Mouse (Mus musculus) layer of hippocampus, adult 18-20 months (tissue): ENCODE results near the gene Atxn7l3b. TPM values are rescaled to one million over a fixed set of nuclear protein-coding genes. Genes with fewer than 3 reads are reported as not detected.
A peak's percentile ranks its signal among the peaks of the same experiment; 100 is the strongest.
"Not testable (repeated sequence)": the region's sequence is repeated elsewhere in the genome, so short reads cannot be mapped to it uniquely, and the experiment has no call there.

Source experiments
- DNase-seq, 2 experiments: peaks; one replicate each; pipeline ENCODE4 v3.0.0; 2022; ENCODE audit warnings: low spot score in 2 of 2
- long read RNA-seq: library from polyadenylated mRNA; stranded (forward); transcript quantifications from one replicate; pipeline ENCODE4 v2.0.0, GENCODE M21; 2021
- total RNA-seq, 2 experiments: library from RNA; stranded (reverse); gene quantifications; 2 replicates each; pipeline ENCODE4 v1.2.3; 2021

The Atxn7l3b gene
- total RNA-seq = 100 to 1,000 TPM; 161 to 164 TPM
- long read RNA-seq, transcript Atxn7l3b-201 (1 exons, 3,566 nt) = major isoform, 262 of 262 reads
- long read RNA-seq, partial matches to known transcripts = 0 of 262 reads
- long read RNA-seq, other reads (novel, unspliced or antisense) = 0 of 262 reads

DNA sequence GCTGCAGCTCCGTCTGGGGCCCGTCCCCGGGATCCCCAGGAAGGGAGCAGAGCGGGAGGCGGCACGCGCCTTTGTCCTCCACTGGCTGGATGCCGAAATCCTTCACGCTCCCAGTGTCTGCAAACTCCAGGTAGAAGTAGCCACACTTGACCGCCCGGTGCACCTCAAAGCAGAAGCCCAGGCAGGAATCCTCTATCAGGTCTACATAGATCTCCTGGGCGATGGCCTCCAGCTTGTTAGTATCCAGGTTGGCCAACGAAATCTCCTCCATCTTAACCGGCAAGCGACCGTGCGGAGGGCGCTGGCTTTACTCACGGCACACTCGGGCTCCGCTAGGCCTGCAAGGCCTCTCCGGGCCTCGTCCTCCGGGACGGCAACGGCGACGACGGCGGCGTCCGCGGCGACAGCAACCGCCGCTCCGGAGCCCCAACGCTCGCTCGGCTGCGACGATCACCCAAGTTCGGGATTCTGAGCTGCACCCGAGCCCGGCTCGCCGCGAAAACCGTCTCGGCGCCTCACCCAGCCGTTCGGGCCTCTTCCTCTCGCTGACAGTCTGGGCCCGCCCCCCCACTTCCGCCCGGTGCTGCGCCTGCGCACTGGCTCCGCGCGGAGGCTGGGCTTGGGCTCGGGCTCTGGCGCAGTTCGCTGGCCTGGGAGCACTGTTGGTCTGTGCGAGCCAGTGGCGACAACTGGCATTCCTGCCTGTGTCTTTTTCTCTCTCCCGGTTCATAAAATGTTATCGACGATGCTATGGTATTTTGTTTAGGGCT is at the start of gene Atxn7l3b:
Gene Atxn7l3b, minus strand, starts transcription at position 550 of the 770 bp plus-strand sequence.
- DNase-seq = peak; percentile 93 to 96

DNA sequence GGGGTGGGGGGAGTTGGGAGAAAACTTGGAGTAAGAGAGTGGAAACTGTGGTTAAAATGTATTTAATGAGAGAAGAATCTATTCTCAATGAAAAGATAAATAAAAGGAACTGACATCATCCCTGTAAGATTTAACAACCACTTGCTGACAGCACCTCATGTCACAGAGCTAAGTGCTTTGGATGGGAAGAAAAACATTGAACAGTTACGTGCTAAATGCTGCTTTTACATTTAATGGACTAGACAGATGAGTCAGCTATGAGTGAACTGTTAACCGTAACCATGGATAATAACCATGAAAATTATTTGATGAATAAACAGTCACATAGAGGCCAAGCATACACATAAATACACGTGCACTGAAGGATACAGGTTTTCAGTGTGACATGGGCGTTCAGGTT is 48.8 kb upstream of the Atxn7l3b start:
- DNase-seq = no peak

DNA sequence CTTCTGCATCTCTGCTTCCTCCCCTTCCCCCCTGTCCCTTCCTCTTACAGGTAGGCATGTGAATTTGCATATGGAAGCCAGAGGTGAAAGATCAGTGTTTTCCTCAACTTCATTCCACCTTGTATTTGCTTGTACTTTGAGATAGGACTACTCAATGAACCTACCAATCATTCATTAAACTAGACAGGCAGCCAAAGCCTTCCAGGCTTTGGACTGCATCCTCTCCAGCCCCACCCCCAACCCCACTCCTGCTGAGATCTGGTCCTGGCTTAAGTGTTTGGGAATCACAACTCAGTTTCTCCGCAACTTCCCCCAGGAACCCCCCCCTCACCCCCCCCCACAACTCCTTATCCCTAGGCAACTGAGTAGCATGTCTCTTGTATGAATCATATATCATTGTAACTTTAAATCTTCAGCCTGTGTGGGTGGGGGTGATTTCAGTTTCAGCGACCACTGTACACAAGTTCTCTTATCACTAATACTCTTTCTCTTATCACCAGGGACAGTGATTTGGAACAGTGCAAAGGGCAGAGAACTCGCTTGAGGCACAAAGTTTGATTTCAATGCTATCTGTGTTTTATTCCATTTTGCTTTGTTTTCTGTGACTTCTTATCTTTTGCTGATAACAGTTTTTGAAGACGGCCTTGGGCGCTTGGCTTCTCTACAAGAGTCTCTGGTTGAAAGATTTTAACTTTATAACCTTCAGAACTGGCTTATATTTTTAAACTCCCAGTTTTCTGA is 44.7 kb upstream of the Atxn7l3b start:
- DNase-seq = no peak

- no peak for DNase-seq
These were observed 41.3 kb upstream of the Atxn7l3b start for GRCm38 (mm10) chr10:112970002-112970589.

DNA sequence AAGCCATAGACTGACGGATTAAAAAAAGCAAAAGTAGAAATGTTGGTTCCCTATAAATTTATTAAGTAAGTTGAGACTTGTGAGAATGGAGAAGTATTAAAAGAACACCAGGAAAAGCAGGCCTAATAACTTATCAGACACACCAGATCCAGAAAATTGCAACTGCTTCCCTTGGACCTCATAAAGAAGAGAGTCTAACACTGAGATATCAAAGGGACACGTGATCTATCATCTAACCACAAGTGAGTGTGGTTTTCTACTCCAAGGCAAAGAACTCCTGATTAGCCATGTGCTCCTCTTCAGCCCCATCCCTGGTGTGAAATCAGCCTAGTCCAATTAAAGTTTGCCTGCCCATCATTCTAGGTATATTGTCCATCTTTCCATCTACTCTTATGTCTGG is 38.8 kb upstream of the Atxn7l3b start:
- DNase-seq = no peak

GRCm38 (mm10) chr10:112962216-112962615 is 33.4 kb upstream of the Atxn7l3b start:
- DNase-seq = not testable (repeated sequence)

DNA sequence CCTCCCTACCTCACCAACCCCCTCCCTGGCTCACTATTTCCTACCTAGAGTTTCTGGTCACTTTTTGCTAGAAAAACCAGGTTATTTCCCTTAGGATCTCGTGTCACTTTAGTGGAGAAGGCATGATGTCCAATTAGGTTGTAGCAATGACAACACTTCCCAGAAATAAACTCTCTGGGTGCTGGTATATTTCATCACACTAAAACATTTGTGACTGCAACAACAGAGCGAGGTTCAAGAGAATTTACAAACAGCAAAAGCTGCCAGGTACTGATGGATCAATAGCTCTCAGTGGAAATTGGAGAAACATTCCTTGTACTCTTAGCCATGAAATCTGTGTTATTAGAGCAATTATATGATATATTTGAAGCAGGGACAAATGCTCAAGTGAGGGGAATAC is 25.3 kb upstream of the Atxn7l3b start:
- no peak for DNase-seq

DNA sequence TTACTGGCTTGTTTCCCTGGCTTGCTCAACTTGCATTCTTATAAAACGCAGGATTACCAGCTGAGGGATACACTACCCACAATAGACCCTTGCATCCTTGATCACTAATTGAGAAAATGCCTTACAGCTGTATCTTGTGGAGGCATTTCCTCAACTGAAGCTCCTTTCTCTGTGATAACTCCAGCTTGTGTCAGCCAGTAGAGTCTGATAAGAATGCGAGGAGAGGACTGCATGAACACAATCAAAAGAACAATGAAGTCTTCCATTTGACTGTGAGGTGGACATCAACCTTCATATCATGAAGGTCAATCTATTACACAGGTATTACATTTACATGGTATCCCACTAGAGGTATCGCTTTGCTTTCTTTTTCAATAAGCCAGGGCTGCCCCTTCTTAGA is 19.7 kb upstream of the Atxn7l3b start:
- DNase-seq = no peak

DNA sequence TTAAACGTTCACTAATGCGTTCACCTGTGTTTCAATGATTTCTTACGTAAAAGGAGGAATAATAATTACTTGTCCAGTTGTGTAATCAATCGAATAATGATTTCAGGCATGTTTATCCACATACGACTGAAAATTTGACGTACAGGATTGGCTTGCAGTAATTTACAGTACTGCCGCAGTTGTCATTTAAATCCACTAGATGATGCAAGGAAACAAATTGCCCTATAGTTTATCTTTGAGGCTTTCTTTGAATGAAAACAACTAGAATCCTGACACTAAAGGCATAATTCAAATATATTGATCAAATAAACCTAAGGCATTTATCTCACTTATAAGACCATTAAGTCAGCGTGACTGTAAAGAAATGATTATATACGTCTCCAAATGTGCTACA is 418 bp upstream of the Atxn7l3b start:
- no peak for DNase-seq

GRCm38 (mm10) chr10:112926961-112927360 is 1.8 kb downstream of the Atxn7l3b start:
- no peak for DNase-seq

DNA sequence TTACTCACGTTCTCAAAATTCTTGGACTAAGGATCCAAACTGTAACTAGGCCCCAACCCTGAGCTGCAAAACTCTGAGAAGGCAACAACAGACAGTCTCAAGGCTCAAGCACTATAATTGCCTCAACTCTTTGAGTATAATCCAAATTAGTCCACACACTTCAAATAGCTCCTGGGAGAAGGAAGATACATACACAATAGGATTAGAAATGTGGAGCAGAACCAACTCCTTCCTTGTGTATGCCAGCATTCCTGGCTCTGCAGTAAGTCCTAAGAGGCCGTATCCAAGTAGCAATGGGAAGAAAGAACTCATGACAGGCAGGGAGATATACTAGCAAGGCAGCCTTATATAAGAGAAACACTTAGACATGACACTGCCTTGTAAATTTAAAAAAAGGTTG is 2.5 kb downstream of the Atxn7l3b start:
- DNase-seq = no peak

DNA sequence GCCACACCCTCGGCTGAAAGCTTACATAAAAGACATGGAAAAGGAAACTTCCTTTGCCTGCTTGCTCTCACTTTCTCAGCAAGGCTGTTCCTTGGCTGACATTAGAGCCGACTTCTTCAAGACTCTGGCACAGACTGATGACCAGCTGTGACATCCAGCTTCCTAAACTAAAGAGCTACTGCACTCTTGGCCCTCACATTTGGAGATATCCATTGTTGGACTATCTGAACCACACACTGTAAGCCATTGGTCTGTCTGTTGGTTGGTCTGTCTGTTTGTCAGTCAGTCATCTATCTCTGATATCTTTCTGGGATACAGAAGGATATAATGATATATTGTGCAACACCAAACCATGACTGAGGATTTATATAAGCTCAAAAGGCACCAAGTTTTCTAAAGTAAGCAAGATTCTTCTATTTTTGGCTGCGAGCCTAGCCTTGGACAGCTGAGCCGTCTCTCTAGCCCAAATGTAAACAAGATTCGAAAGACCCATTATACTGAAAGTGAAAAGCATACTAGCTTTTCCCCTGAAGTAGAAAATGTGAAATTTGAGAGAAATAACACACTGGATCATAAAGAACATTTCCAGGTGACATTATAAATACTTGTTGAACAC is 12.1 kb downstream of the Atxn7l3b start:
- DNase-seq = no peak

GRCm38 (mm10) chr10:112900243-112900642 is 28.6 kb downstream of the Atxn7l3b start:
- peak in 1 of 2 experiments; percentile 14 for DNase-seq

DNA sequence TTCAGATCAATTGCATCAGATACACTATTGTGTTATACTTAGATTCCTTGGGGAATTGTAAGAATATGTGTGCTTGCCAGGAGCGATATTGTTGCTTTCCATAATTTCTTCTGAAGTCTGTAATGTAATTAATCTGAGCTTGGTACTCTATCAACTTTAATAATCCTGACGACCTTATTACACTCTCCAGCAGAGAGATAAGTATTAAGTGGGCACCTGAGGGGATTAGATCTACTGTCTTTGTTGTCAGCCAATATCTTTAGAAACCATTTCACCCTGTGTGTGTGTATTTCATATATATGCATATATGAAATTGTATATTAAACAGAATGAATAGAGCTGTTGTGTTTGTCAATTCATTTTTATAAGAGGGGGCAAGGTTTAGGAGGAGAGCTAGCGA is 29.0 kb downstream of the Atxn7l3b start:
- no peak for DNase-seq

DNA sequence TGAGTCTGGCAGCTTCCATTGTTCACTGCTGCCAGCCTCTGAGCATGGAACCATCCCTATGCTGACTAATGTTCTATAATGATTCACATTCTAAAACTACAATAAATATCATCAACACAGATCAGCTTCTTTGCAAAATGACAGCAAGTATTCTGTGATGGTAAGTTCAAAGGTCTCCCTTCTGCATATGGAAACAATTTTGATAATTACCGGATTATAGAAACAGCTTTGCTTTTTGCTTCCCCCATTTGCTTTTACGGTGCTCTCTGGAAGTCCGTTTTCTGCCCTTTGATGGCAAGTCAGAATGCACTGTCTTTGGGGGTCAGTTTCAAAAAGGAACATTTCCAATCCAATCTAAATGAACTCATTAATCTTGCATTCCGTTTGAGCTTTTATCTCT is 32.2 kb downstream of the Atxn7l3b start:
- DNase-seq = no peak

GRCm38 (mm10) chr10:112893622-112894252 is 35.1 kb downstream of the Atxn7l3b start:
- DNase-seq = no peak

GRCm38 (mm10) chr10:112884064-112884463 is 44.7 kb downstream of the Atxn7l3b start:
- no peak for DNase-seq

DNA sequence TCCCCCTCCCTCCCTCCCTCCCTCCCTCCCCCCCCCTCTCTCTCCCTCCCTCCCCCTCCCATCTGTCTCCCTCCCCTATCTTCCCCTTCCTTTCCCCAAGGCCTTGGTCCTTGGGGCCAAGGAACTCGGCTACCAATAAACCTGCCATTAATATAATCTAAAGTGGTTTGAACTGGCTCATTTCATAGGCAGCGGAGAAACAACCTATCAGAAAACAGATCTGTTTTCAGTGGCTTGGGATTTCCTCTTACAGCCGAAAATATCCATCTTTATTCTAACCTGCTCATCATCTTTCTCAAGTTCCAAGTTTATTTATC is 45.2 kb downstream of the Atxn7l3b start:
- DNase-seq = no peak

DNA sequence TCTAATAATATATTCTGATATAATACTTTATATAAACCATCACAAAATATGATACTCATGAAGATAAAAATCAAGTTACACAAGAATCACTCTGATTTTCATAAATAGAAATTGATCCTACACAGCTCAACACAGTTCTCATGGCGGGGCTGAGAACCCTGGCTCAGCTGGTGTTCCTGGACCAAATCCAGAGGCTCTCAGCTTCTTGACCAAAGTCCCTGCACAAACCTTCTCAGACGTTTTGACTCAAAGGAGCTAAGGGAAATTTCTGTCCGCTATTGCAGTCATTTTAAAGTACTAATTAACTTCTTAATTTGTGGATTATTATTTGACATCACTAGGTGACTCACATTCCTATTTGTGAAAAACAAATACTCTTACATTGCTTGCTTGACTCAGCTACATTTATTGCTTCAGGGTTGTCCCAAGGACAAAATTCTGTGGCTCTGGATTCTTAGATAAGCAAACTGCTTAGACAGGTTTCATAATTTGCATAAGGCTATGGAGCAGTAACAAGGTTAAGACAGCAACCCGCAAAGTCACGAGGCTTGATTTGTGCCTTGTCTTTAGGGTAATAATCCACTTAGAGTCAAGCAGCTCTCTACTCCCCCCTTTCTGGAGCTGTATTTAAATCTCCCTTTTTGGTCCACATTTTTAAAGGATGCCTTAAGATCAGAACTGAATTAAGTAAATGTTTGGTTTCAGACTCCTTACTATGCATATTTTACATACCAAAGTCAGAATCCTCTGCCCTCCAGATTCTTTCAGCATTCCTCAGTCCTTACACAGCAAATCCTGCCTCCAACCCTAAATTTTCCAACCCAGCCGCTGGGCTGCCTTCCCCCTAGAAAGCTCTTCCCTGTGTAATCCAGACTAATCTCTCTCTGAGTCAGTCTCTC is 45.8 kb downstream of the Atxn7l3b start:
- DNase-seq = no peak

DNA sequence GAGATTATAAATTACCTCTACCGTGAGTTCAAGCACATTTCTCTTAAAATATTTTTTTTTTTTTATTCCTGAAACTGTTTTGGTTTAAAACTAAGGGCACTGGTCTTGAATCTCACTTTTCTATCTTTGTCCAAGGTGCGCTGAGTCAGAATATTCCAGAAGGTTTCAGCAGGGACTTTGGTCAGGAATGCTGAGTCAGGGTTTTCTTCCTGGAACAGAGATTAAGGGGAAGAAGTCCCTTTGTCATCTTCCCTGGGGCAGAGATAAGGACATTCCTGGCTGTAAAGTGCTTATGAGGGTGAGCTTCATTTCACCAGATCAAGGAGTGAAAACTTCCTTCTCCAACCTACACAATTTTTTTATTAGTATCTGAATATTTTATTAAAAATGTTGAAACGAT is 46.7 kb downstream of the Atxn7l3b start:
- no peak for DNase-seq
